Mouse (Mus musculus): ENCODE results near the gene Prokr1. TPM values are rescaled to one million over a fixed set of nuclear protein-coding genes. Genes with fewer than 3 reads are reported as not detected.
"Not testable (repeated sequence)": the region's sequence is repeated elsewhere in the genome, so short reads cannot be mapped to it uniquely, and the experiment has no call there.

Gene Prokr1
- polyA plus RNA-seq, 1 experiment from 2014 or later = 3.1 TPM

DNA sequence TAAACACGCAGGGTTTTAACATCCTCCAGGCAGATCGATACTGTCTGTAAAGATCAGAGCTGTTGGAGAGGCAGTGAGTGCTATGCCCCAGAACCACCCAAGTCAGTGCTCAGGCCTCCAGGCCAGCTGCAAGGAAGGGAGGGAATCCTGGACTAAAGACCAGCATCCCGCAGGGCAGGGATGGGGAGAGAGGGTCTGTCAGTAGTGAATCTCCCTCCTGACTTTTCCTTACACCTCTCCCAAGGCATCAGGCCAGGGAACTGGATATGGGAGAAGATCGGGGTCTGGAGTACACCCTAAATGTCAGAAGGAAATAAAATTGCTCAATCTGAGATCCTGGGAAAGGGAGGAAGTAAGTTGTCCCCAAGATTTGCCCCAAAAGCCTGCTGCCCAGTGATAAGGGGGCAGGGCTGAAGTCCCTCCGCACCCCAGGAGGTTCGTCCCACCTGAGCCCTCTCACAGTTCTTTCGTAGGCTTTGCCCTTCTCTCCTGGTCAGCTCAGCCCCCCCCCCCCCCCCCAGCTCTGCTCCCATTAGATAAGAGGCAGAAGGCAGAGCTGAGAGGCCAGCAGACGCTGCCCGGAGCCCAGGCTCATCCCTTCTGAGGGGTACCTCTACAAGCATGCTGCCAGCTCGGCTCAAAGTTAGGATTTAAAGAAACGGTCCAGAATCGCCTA, 687 bp downstream of the Prokr1 start:
- Histone ChIP-seq H3K4me1 (peaks cover 42% of the 10 kb centered on the region), H3K9me3 (replicated peaks) (no peaks in the 10 kb centered on the region), H3K27ac (replicated peaks) (peak overlapping the region; percentile 85), H3K4me3 (peak overlapping the region; percentile 63), H3K27me3 (ENCODE audit: low read depth, poor library complexity, severe bottlenecking) (peaks cover 23% of the 10 kb centered on the region), H3K36me3 (no peaks in the 10 kb centered on the region)
- peak; percentile 24 for DNase-seq (ENCODE audit: low spot score)
- 5% methylated on average over 12 of the region's 12 CpGs for WGBS

DNA sequence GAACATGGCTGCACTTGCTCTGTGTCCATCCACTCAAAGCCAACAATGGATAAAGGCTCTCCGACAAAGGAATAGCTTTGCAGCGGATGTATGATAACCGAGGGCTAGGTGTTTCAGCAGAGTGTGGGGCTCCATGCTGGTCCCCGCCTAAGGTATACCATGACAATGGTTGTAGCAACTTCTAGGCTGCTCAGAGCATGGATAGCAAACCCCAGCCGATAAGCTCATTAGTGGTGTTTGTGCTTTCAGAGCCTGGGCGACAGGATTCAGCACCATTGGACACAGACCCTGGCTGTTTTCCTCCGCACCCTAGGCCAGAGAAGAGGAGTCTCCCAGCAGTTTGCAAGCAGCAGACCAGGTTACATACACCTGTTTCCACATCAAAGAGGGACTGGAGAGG, 6.6 kb downstream of the Prokr1 start:
- Histone ChIP-seq H3K27me3 (ENCODE audit: low read depth, poor library complexity, severe bottlenecking) (peaks cover 13% of the 10 kb centered on the region), H3K36me3 (peaks cover 4% of the 10 kb centered on the region; the same call in 1 of the 2 replicates)
- 82% methylated on average over 7 of the region's 7 CpGs for WGBS

DNA sequence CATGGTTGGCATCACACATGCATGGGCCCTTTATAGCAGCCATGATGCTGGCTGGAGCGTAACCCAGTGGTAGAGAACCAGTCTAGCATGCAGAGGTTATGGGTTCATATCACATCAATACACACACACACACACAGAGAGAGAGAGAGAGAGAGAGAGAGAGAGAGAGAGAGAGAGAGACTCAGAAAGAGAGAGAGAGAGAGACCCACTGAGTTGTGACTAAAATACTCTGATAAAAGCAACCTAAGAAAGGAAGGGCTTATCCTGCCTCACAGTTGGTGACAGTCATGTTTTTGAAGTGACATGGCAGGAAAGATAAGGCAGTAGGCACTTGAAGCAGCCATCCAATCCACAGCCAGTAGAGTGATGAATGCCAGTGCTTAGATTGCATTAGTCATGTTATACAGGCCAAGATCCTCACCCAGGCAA, 7.3 kb downstream of the Prokr1 start:
- Histone ChIP-seq H3K9me3 (replicated peaks) (no peaks in the 10 kb centered on the region), H3K27ac (replicated peaks) (no peak overlapping the region), H3K27me3 (ENCODE audit: low read depth, poor library complexity, severe bottlenecking) (peaks cover 5% of the 10 kb centered on the region), H3K36me3 (peaks cover 4% of the 10 kb centered on the region; the same call in 1 of the 2 replicates), H3K4me1 (peaks cover 17% of the 10 kb centered on the region), H3K4me3 (no peak overlapping the region)
- DNase-seq (ENCODE audit: low spot score) = no peak
- 76% methylated on average over 1 of the region's 1 CpGs for WGBS

More for the DNA sequence above, 6.6 kb downstream of the Prokr1 start:
- Histone ChIP-seq H3K9me3 (replicated peaks) (no peaks in the 10 kb centered on the region), H3K4me1 (peaks cover 18% of the 10 kb centered on the region), H3K27ac (replicated peaks) (no peak overlapping the region), H3K4me3 (no peak overlapping the region)
- DNase-seq (ENCODE audit: low spot score) = no peak

DNA sequence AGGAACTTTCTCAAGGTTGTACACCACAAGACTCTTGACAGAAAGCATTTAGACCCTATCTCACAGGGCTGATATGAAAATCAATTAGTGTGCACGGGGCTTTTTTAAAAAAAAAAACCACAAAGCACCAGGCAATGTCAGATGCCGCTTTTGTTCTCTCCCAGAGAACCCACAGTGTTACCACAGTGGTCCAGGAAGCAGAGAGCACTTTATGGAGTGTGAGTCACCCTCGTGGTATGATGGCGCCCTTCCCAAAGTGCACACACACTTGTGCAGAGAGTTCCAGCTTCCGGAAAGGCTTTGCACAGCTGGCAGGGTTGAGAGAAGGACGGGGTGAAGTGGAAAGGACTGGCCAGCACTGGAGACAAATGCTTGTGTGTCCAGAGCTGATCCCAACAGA, 8.1 kb downstream of the Prokr1 start:
- Histone ChIP-seq H3K36me3 (peaks cover 4% of the 10 kb centered on the region; the same call in 1 of the 2 replicates), H3K4me1 (peaks cover 11% of the 10 kb centered on the region), H3K4me3 (no peak overlapping the region), H3K27me3 (ENCODE audit: low read depth, poor library complexity, severe bottlenecking) (peaks cover 3% of the 10 kb centered on the region; the same call in 1 of the 2 replicates), H3K9me3 (replicated peaks) (no peaks in the 10 kb centered on the region), H3K27ac (replicated peaks) (no peak overlapping the region)
- 86% methylated on average over 6 of the region's 6 CpGs for WGBS
- DNase-seq (ENCODE audit: low spot score) = no peak

DNA sequence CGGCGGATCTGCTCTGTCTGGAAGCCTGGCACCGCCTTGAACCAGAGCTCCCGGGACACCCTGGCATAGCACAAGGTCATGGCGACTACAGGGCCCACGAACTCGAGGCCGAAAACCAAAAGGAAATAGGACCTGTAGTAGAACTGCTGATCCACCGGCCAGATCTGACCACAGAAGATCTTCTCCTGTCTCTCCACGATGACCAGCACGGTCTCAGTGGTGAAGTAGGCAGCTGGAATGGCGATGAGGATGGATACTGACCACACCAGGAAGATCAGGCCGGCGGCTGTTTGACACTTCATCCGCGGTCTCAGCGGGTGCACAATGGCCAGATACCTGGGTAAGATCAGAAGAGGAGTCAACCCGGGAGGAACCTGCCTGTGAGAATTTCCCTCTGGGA, 9.0 kb downstream of the Prokr1 start:
- 87% methylated on average over 18 of the region's 18 CpGs for WGBS
- Histone ChIP-seq H3K4me3 (no peak overlapping the region), H3K4me1 (peaks cover 6% of the 10 kb centered on the region), H3K36me3 (peaks cover 4% of the 10 kb centered on the region; the same call in 1 of the 2 replicates), H3K9me3 (replicated peaks) (no peaks in the 10 kb centered on the region), H3K27ac (replicated peaks) (no peak overlapping the region), H3K27me3 (ENCODE audit: low read depth, poor library complexity, severe bottlenecking) (peaks cover 3% of the 10 kb centered on the region; the same call in 1 of the 2 replicates)
- DNase-seq (ENCODE audit: low spot score) = no peak

DNA sequence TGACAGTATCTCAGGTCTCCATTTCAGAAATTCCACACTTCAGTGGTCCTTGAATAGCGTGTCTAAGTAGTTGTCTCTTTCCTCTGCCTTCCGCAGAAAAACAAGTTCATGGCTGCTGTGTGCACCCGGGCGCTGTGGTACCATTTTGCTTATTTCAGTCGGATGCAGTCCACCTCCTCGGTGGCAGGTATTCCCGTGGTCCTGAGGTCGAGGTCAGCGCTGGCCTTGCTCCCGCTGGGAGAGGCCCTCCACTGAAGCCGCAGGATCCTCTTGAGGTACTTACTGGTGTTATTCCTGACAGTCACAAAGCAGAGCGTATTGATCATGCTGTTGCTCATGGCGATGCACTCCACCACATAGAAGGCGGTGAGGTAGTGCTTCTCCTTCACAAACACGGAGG, 9.5 kb downstream of the Prokr1 start:
- WGBS = 88% methylated on average over 15 of the region's 15 CpGs
- H3K4me3 ChIP-seq = no peak overlapping the region
- no peaks in the 10 kb centered on the region for H3K9me3 ChIP-seq (replicated peaks)
- peaks cover 4% of the 10 kb centered on the region; the same call in 1 of the 2 replicates for H3K36me3 ChIP-seq
- H3K27ac ChIP-seq (replicated peaks) = no peak overlapping the region
- H3K4me1 ChIP-seq = peaks cover 6% of the 10 kb centered on the region
- no peak for DNase-seq (ENCODE audit: low spot score)
- peaks cover 3% of the 10 kb centered on the region; the same call in 1 of the 2 replicates for H3K27me3 ChIP-seq (ENCODE audit: low read depth, poor library complexity, severe bottlenecking)

DNA sequence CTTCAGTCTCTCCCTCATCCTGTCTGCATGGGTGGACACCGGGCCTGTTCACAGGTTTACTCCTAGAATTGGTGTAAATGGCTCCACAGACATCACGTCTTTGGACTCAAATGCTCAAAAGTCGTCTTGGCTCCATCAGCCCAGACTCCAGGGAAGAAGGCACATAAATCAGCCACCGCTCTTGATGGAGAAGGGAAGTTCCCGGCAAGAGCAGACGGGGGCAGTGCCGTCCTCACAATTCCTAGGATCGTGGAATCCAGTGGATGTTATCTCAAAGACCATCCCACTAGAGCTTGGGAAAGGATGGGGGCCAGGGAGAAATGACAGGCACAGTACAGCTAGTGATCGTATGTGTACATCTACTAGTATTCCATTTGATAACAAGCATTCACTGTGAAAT, 12.3 kb downstream of the Prokr1 start:
- Histone ChIP-seq H3K4me3 (no peak overlapping the region), H3K9me3 (replicated peaks) (no peaks in the 10 kb centered on the region), H3K36me3 (peaks cover 4% of the 10 kb centered on the region; the same call in 1 of the 2 replicates), H3K27ac (replicated peaks) (no peak overlapping the region), H3K4me1 (peaks cover 6% of the 10 kb centered on the region), H3K27me3 (ENCODE audit: low read depth, poor library complexity, severe bottlenecking) (no peaks in the 10 kb centered on the region)
- 53% methylated on average over 9 of the region's 9 CpGs for WGBS
- peak; percentile 14 for DNase-seq (ENCODE audit: low spot score)

DNA sequence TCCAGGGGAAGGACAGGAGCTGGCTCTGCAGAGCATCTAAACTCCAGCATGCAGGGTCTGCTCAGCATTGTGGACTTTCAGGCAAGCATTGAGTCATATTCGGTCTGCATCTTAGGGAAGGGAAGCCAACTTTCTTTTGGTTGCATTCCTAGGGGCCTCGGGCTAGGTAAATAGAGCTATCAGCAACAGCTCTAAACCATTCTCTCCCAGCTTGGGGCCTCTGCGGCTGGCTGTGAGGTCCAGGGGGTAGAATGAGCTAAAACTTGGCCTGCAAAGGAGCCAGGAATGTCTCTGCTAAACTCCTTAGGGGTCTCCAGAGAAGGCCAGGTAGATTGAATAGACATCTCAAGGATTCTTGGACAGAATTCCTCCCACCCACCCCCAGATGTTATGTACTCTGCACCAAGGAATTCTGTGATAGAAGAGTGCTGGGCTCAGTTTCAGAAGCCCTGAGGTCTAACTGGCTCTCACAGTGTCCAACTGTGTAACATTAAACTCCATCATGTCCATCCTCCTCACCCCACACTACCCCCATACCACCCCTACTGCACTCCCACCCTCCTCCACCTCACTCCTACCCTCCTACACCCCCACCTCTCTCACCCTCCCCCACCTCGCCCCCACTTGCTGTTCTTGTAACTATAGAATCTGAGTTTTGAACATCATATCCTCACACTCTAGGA, 13.8 kb downstream of the Prokr1 start:
- no peaks in the 10 kb centered on the region for H3K27me3 ChIP-seq (ENCODE audit: low read depth, poor library complexity, severe bottlenecking)
- H3K9me3 ChIP-seq (replicated peaks) = no peaks in the 10 kb centered on the region
- H3K27ac ChIP-seq (replicated peaks) = peak overlapping the region; percentile 20; the same call in 1 of the 2 replicates
- WGBS = 49% methylated on average over 4 of the region's 4 CpGs
- peaks cover 4% of the 10 kb centered on the region; the same call in 1 of the 2 replicates for H3K36me3 ChIP-seq
- peaks cover 6% of the 10 kb centered on the region for H3K4me1 ChIP-seq
- peak; percentile 6 for DNase-seq (ENCODE audit: low spot score)
- H3K4me3 ChIP-seq = no peak overlapping the region

DNA sequence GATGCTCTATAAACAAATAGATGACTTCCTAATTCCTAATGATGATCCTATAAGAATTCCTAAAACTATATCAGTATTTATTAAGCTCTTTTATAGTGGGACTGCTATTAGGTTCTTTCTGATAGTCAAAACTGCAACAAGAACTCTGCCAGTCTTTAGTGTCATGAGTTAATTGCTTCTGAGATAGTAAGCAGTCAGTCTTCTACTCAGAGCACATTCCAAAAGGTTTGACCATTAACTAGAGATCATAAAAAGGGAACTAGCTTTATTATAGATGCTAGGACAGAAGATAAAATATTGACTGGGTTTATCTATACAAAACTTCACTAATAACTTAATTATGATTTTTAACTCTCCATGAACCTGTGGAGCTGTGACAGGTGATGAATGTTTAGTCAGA, 18.7 kb downstream of the Prokr1 start:
- H3K4me1 ChIP-seq = peaks cover 12% of the 10 kb centered on the region
- not testable (repeated sequence) for H3K4me3 ChIP-seq; H3K9me3 ChIP-seq (replicated peaks); DNase-seq (ENCODE audit: low spot score); H3K27me3 ChIP-seq (ENCODE audit: low read depth, poor library complexity, severe bottlenecking); H3K27ac ChIP-seq (replicated peaks); H3K36me3 ChIP-seq

DNA sequence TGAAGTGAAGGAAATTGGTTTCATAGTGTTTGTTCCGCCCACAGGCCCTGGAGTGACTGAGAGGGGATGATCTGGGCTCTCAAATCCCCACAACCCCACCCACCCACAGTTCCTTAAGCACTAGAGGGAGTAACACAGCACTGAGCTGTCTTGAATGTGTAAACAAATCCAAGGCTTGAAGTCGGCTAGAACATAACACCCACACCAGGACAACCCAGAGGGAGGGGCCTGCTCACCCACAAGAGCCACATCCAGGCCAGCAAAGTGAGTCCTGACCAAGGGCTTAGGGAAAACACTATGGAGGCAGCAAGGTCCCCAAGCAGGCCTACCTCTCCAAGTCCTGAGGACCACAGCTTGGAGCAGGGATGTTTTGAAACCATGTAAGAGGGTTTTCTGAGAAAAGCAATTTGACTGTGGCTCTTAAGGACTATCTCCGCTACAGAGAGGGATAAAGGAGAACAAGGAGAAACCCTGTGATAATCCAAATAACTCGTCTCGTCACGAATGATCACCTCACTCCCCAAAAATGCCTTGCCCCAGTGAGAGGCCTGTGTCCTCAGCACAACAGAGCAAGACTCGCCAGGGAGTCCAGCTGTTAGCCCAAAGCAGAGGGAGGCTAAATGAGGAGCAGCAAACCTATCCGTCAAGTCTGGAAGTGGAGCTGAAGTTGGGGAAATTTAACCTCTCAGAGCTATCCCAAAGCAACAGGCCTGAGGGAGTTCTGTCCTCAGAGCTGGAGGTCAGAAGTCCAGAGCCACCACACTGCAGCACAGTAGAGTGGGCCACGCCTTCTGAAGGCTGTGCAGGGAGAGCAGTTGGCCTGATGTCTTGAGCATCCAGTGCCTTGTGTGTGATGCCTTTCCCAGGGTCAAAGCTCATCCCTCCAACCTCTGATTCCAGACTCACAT, 22.6 kb downstream of the Prokr1 start:
- 61% methylated on average over 9 of the region's 9 CpGs for WGBS
- Histone ChIP-seq H3K4me3 (no peak overlapping the region), H3K27me3 (ENCODE audit: low read depth, poor library complexity, severe bottlenecking) (no peaks in the 10 kb centered on the region), H3K9me3 (replicated peaks) (no peaks in the 10 kb centered on the region; the same call in 1 of the 2 replicates), H3K4me1 (peaks cover 8% of the 10 kb centered on the region; the same call in 1 of the 2 replicates), H3K27ac (replicated peaks) (no peak overlapping the region), H3K36me3 (no peaks in the 10 kb centered on the region)
- DNase-seq (ENCODE audit: low spot score) = no peak

DNA sequence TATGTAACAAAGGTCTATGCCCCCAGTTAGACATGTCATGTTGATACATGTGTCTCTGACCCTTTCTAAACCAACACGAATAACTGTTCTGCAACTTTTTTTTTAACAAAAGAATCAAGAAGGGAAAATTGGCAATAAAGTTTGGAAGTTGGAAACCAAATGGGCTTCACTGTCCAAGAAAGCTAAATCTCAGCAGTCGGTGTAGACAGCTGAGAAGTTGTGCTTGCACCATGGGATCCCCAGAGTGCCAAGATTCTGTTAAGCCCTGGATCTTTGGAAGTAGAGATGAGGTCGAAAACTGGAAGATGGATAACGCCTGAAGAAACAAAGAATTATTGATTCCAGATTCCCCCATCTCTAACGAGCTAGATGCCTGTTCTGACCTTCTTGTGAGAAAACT, 25.4 kb downstream of the Prokr1 start:
- no peak overlapping the region for H3K27ac ChIP-seq (replicated peaks)
- no peak overlapping the region for H3K4me3 ChIP-seq
- no peaks in the 10 kb centered on the region for H3K36me3 ChIP-seq
- H3K9me3 ChIP-seq (replicated peaks) = no peaks in the 10 kb centered on the region; the same call in 1 of the 2 replicates
- no peak for DNase-seq (ENCODE audit: low spot score)
- no peaks in the 10 kb centered on the region for H3K27me3 ChIP-seq (ENCODE audit: low read depth, poor library complexity, severe bottlenecking)
- WGBS = 85% methylated on average over 5 of the region's 5 CpGs
- H3K4me1 ChIP-seq = peaks cover 8% of the 10 kb centered on the region; the same call in 1 of the 2 replicates

DNA sequence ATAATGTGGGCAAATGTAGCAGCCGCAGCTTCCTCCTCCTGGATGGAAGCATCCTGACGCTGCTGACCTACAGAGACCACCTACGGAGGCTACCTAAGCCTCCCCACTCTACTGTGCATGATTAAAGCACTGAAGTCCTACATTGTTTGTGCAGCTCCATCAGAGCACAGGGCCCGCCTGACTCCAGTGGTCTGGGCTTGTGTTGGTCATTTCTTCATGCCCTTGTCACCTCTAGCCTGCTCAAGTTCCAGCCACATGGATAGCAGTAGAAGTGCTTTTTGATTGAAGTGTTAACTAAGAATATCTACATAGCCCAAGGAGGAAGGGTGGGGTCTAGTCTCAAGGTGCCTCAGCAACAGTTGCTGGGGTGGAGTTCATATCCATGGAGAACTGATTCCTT, 26.2 kb downstream of the Prokr1 start:
- Histone ChIP-seq H3K27me3 (ENCODE audit: low read depth, poor library complexity, severe bottlenecking) (no peaks in the 10 kb centered on the region), H3K27ac (replicated peaks) (no peak overlapping the region), H3K36me3 (no peaks in the 10 kb centered on the region), H3K4me3 (no peak overlapping the region), H3K4me1 (peaks cover 8% of the 10 kb centered on the region; the same call in 1 of the 2 replicates), H3K9me3 (replicated peaks) (no peaks in the 10 kb centered on the region; the same call in 1 of the 2 replicates)
- WGBS = 83% methylated on average over 4 of the region's 4 CpGs
- no peak for DNase-seq (ENCODE audit: low spot score)
